Mouse (Mus musculus): ENCODE measurements around the gene Snrnp40.

Gene Snrnp40

GRCm38 (mm10) chr4:130380418-130380817 is 20.5 kb downstream of the Snrnp40 start:
- no peak for DNase-seq (ENCODE audit: low read depth, low spot score)

GRCm38 (mm10) chr4:130387256-130387655 is 27.3 kb downstream of the Snrnp40 start:
- DNase-seq (ENCODE audit: low read depth, low spot score) = no peak

GRCm38 (mm10) chr4:130389496-130389895 is 29.6 kb downstream of the Snrnp40 start:
- no peak for DNase-seq (ENCODE audit: low read depth, low spot score)

GRCm38 (mm10) chr4:130389927-130390326 is 30.0 kb downstream of the Snrnp40 start:
- DNase-seq (ENCODE audit: low read depth, low spot score) = no peak

- no peak for DNase-seq (ENCODE audit: low read depth, low spot score)
Measured at GRCm38 (mm10) chr4:130391265-130391664, 31.3 kb downstream of the Snrnp40 start.
